Mouse (Mus musculus) left cerebral cortex, postnatal 4 days (tissue): ENCODE measurements at regions not wholly inside any gene's neighbourhood (a gene's known extent, or its start where the extent isn't known, plus 50 kb on each side); places are given as distances from the start of the nearest gene placed in this dataset.
A peak's percentile ranks its signal among the peaks of the same experiment; 100 is the strongest.

Source experiments
- DNase-seq: peaks from one replicate; pipeline ENCODE4 v3.0.0-alpha.2; 2022
- intact Hi-C: fragments of 180-260 bp; cut with DNase I; formaldehyde crosslinking; loops from one replicate; pipeline ENCODE4 v1.15.1; 2025

DNA sequence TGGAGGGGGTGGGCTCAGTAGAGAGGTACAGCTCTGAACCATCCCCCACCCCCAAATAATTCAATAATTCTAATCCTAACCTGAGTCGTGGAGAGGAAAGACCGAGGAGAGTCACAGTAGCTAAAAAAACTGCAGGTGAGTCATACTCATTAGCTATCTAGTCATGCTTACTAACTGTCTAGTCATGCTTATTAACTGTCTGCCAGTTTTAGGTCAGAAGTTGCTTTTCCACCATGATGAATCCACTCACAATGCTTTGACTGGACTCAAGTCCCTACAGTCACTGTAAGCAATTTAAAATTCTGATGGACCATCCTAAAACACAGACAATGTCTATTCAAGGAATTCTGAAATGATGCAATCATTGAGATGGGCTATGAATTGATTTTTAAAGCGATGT, 110.9 kb upstream of the Ptbp2 start:
- intact Hi-C loops, result no loop called here
- no peak for DNase-seq

DNA sequence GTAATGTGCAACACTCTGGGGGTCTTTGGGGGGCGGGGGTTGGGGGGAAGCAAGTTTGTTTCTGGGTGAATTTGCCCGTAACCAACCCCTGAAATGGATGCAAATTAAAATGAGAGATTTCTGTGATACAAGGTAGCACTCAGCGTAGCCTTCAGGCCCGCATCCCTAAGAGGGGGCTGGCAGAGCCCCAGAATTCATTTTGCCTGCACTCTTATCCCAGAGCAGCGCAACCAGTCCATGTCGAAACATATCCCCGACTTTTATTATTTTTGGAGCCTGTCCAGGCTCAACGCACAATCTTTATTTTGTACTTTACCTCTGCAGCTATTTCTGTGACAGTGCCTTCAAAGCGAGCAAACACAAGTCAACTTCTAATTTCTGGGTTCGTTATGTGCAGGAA, 109.8 kb upstream of the Ptbp2 start:
- intact Hi-C loops, result no loop called here
- DNase-seq, result peak; percentile 8

DNA sequence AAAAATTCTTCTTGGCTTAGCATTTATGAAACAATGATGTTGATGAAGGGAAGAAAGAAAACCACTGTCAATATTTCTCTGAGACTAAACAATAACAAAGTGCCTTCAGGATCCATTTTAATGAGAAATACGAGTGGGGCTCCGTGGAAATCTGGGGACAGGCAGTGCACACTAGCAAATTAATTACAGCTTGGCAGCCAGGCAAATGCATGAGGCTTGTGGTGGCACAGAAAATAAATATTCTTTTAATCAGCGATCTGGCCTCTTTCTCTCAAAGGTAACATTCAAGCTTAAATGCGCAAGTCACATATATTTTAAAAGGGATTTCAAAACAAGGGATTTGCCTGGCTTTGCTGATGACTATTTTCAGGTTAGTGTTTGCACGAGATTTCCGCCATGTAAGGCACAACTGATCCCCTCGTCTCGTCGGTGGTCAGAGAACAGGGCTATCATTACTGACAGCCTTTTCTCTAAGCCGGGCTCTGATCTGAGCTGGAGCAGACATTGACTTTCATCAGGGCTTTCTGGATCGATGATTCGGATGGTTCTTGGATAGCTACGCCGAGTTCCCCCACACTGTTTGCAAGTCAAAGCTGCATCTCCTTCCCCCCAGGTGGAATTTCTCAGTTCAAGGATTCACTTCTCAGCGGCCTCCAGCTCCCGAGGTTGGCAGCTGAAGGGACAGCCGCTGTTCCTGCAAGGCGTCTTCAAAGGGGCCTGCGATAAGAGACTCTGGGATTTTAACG, 109.1 kb upstream of the Ptbp2 start:
- DNase-seq, result peak; percentile 17
- intact Hi-C loops, result no loop called here

DNA sequence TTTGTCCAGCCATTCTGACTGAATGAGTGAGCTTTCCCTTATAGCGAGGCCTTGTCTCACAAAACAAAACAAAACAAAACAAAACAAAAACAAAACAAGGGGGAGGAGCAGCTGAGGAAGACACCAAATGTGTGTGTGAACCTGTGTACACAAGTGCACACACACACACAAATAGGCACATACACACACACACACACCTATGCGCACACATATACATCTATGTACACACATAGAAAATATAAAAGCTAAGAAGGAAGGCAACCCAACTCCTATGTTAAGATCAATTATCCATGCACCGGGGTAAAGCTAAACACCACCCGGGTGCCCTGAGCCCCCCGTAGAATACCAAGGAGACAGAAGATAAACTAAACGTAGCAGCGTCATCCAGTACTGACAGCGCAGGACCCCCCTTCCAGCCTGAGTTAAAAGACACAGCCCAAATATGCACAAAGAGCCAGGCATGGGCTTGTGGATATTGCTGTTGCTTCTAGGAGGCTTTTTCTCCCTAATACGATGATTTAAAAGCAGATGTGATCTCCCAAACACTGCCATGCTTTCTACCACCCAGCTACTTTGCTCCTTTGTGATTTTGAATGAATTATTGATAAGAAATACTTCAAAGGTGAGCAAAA, 108.4 kb upstream of the Ptbp2 start:
- no peak for DNase-seq
- intact Hi-C loops, result no loop called here

DNA sequence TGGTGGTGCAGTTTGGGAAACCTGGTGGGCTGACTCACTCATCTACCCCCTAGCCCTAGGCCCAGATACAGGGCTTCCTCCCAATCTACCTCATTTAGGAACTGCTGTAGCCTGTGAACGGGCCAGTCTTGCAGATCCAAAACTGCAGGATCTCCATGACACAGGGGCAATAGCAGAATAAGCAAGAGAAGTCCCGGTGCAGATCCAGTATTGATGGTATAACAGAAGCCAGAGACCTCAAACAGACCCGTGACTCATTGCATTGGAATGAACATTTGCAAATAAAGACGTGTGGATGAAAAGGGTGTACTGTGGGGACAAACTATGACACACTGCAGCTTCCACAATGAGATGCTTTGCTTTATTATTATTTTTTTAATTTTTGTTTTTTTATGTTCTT, 106.6 kb upstream of the Ptbp2 start:
- intact Hi-C loops, result no loop called here

DNA sequence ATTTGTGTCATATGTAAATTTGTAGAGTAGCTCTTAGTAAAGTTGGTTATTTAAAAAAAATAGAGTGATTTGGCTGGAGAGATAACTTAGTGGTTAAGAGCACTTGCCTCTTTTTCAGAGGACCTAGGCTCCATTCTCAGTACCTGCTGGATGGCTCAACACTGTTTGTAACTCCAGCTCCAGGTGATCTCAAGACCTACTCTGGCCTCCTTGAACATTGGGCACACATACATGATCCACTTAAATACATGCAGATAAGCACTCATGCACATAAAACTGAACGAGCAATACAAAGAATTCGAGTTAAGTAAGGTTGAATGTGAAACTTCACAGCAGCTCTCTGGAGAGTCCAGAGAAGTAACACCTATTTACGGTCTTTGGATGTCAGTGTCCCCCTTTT, 104.2 kb upstream of the Ptbp2 start:
- no peak for DNase-seq
- intact Hi-C loops, result no loop called here

More for the DNA sequence above, 106.6 kb upstream of the Ptbp2 start:
- no peak for DNase-seq

DNA sequence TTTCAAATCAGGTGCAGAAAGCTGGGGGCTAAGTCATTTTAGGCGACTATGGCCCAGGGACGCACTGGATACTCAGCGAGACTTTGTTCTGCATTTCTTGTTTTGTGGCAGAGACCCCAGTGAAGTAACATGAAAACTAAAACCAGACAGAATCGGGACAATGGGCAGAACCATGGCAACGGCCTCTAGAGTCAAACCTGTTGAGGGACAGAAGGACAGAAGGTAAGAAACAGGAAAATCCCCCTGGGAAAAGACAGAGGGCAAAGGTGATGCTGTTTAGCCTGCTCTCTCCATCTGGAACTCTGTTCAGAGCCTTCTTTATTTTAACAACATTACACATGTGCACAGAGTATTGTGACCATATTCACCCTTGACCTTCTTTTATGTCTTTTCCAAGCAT, 92.1 kb upstream of the Ptbp2 start:
- no peak for DNase-seq
- intact Hi-C loops, result no loop called here

DNA sequence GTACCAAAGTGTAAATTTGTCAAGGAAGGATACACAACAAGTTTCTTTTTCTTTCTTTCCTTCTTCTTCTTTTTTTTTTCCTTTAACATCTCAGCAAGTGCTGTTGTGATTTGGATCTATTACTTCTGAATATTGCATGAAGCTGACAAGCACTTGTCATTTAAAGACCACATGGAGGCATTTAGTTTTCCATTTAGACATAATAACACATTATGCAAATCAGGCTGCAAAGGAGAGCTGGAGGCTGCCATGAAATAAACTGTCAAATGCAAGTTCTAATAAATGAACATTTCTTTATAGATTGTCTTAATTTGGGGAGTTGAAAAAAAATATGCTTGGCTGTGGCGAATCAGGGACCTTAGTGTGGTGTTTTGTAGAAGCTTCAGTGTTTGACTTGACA, 90.8 kb upstream of the Ptbp2 start:
- intact Hi-C loops, result no loop called here
- no peak for DNase-seq

DNA sequence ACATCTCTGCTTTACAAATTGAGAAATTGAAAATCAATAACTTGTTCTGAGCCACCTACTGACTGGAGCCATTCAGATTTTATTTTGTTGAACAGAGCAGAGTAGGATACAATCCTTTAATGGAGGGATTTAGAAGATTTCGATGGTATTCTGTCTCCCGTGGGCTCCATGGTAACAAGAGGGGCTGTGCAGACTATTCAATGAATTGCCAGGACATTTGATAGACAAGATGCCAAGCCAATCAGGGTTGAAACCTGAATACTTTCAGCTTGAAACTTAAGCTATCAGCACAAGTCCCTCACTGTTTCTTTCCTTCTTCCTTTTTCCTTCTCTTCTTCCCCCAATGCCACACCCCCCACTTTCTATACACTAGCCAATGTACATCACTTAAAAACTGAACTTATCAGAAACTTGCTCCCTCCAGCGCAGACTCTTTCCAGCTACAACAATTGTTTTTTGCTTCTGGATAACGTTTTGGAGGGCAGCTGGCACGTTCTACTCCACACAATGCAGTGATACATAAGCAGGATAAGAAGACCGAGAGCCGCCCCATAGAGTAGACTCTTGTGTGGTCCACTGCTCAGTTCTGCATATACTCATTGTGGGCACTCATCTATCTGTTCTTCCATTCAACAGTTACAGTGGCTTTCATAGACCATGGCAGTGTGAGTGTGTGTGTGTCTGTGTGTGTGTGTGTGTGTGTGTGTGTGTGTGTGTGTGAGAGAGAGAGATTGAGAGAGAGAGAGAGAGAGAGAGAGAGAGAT, 78.1 kb upstream of the Ptbp2 start:
- intact Hi-C loops, result no loop called here
- no peak for DNase-seq
